Mouse (Mus musculus): Measurements from ENCODE around the gene Zfp988.

Zfp988 gene

DNA sequence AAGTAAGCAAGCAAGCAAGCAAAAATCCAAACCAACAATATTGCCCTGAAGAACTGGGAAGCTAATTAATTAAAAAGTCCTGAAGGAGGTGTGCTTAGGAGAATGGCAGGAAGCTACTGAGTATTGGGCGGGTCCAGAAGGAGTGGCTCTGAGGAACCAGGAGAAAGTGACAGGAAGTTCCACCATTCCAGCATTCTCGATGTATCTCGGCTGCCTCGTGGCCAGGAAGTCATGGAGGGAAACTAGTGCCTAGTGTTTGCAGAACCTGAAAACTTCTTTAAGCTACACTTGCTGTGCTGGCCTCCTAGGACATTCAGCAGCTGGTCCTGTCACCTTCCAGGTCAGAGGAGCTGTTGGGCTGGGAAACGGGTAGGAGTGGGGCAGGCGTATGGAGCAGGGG lies at the start of gene Zfp988:
Gene Zfp988, plus strand, starts transcription at position 239 of the 400 bp plus-strand sequence.
- WGBS, result 88% methylated on average over 6 of the region's 6 CpGs

- 89% methylated on average over 2 of the region's 3 CpGs for WGBS
Observed at GRCm38 (mm10) chr4:147262708-147263107, 42.8 kb upstream of the Zfp988 start.

DNA sequence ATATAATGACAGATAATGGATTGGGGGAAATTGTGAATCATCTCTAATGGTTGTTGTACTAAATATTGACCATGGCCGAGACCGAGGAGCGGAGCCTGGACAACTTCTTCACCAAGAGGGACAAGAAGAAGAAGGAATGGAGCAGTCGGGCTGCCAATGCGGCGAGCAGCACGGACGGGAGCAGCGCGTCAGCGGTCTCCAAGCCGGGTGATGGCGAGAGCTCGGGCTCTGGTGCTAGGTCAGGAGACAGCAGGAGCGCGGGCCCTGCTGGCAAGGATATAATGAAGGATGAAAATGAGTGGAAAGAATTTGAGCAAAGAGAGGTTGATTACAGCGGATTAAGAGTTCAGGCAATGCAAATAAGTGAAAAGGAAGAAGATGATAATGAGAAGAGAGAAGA lies 38.2 kb upstream of the Zfp988 start:
- 90% methylated on average over 17 of the region's 17 CpGs for WGBS

GRCm38 (mm10) chr4:147268735-147269134 lies 36.7 kb upstream of the Zfp988 start:
- 89% methylated on average over 25 of the region's 25 CpGs for WGBS

GRCm38 (mm10) chr4:147270026-147270425 lies 35.4 kb upstream of the Zfp988 start:
- 82% methylated on average over 4 of the region's 4 CpGs for WGBS

DNA sequence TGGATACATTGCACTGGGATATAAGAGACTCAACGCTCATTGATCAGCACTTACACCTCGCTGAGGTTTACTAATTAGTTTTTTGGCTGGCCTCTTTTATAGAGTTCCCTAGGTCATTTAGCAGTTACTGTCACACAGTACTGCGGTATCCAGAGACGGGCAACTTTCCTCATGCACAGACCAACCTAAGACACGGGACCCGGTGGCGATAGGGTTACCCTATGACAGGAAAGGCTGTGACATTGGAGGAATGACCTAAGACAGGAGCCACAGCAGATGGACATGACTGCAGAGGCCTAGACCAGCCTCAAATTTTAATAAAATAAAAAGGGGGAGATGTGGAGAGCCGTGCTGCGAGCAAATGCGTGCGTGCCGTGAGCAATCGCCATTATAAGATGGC lies 33.9 kb upstream of the Zfp988 start:
- 89% methylated on average over 13 of the region's 13 CpGs for WGBS

DNA sequence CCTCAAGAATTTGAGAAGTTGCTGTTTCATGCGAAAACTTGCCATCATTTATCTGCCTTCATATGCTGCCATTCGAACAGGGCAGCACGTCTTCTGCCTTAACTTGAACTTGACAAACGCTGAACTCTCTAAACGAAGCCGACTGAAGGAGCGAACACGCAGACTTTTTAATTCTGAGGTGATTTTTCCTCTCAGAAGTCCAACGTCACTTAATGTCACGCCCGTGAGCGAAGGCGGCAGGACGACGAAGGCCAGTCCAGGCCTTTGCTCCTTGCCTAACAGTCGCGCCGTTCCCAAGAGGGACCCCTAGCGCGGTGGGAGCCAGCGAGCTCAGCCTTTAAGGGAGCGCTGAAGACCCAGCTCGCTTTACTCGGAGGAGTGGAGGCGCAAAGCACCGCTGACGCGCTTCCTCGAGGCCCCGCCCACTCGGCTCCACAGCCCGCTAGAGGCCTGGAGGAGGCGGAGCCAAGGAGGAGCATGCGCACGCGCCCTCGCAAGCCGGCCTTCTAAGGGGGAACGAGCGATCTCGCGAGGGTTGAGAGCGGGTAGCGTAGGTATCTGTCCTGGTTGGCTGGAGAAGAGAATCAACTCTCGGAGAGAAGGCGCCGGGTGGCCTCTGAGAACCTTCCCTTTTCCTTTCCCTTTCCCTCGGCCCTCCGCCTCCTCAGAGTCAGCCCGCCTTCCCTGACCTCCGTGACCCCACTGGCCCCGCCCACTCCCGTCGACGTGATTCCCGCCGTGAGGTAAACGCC lies 30.3 kb upstream of the Zfp988 start:
- WGBS, result 39% methylated on average over 58 of the region's 58 CpGs

- 33% methylated on average over 54 of the region's 54 CpGs for WGBS
Observed at GRCm38 (mm10) chr4:147275773-147276140, 29.7 kb upstream of the Zfp988 start.

GRCm38 (mm10) chr4:147280406-147280805 lies 25.1 kb upstream of the Zfp988 start:
- WGBS, result 67% methylated on average over 2 of the region's 2 CpGs

DNA sequence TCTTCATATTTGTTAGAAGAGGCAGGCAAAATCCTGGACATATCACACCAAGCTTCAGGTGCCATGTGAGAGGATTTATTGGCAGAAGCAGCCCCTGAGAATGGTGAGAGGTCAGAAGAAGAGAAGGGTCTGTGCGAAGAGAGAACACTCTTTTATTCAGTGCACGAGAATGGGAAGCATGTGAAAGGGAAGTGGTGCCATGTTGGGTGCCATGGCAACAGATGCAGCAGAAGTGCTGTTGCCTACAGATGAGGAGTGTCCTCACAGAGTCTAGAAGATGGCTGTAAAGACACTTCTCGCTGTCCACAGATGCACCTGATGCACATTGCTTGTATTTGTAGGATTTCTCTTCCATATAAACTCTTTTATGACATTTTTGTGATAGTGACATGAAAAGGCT lies 6.9 kb upstream of the Zfp988 start:
- WGBS, result 70% methylated on average over 3 of the region's 3 CpGs

DNA sequence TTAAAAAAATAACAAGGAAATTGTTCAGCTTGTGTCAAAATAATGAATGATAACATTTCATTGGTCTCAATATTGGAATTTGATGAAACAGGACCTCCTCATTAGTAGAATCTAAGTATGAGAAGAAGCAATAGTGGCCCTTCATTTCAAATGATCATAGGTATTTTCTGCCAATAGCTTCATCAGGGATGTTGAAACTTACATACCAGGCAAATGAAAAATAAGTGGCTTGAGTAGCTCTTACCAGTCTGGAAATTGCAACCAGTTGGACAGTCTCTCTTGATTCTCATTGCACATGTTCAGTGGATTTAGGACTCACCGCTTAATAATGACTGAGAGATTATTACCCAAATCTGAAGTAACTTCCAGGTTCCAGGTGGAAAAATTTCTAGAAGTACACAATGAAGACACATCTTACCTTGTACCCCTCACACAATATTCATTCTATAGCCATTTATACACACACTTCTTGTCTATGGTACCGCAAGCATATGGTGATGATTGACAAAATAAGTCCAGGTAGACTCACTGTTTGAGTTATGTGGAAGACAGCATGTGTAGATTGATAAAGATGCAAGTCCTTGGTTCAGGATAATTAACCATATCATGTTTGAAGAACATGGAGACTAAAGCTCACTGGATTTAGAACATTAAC lies 29.7 kb downstream of the Zfp988 start:
- 93% methylated on average over 2 of the region's 2 CpGs for WGBS

- WGBS, result 24% methylated on average over 1 of the region's 1 CpGs
Observed at GRCm38 (mm10) chr4:147335691-147336367, 30.4 kb downstream of the Zfp988 start.

DNA sequence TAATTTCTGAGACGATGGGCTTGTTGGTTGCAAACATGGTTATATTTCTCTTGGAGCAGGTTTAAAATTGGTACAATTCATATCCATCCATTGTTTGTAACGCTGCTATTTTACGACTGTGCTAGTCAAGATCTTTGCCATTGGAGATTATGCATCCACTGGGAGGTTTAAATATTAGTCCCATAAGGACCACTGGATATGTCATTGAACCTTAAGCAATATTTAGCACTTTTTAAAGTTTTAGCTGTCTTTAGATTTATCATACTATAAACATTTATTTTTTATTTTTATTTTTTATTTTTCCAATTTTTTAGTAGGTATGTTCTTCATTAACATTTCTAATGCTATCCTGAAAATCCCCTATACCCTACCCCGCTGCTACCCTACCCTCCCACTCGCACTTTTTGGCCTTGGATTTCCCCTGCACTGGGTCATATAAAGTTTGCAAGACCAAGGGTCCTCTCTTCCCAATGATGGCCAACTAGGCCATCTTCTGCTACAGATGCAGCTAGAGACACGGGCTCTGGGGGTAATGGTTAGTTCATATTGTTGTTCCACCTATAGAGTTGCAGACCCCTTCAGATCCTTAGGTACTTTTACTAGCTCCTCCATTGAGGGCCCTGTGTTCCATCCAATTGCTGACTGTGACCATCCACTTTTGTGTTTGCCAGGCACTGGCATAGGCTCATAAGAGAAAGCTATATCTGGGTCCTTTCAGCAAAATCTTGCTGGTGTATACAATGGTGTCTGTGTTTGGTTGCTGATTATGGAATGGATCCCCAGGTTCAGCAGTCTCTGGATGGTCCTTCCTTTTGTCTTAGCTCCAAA lies 31.1 kb downstream of the Zfp988 start:
- 64% methylated on average over 6 of the region's 6 CpGs for WGBS

DNA sequence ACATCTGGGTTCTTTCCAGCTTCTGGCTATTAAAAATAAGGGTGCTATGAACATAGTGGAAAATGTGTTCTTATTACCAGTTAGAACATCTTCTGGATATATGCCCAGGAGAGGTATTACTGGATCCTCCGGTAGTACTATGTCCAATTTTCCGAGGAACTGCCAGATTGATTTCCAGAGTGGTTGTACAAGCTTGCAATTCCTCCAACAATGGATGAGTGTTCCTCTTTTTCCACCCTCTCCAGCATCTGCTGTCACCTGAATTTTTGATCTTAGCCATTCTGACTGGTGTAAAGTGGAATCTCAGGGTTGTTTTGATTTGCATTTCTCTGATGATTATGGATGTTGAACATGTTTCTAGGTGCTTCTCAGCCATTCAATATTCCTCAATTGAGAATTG lies 32.0 kb downstream of the Zfp988 start:
- 88% methylated on average over 2 of the region's 2 CpGs for WGBS

DNA sequence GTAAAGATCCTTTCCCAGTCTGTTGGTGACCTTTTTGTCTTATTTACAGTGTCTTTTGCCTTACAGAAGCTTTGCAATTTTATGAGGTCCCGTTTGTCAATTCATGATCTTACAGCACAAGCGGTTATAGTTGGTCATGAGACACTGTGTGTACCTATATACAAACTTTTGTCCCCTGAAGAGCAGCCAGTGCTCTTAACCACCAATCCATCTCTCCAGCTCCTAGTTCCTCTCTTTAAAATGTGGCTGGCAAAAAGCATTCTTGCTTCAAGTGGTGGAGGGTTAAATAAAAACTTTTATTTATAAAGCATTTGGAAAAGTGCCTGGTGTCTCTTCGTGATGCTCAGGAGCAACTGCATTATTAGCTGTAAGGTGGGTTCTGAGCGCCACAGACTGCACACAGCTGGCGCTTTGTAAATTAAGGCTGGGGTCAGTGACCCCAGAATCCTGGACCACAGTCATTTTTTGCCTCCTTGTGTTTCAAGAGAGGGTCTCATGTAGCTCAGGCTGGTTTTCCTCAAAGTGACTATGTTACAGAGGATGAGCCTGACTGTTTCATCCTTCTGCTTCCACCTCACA lies 32.6 kb downstream of the Zfp988 start:
- 69% methylated on average over 5 of the region's 5 CpGs for WGBS

GRCm38 (mm10) chr4:147338706-147339105 lies 33.2 kb downstream of the Zfp988 start:
- 79% methylated on average over 3 of the region's 3 CpGs for WGBS

GRCm38 (mm10) chr4:147339601-147340219 lies 34.2 kb downstream of the Zfp988 start:
- 68% methylated on average over 7 of the region's 7 CpGs for WGBS

GRCm38 (mm10) chr4:147340236-147340635 lies 34.8 kb downstream of the Zfp988 start:
- WGBS, result 63% methylated on average over 3 of the region's 3 CpGs

DNA sequence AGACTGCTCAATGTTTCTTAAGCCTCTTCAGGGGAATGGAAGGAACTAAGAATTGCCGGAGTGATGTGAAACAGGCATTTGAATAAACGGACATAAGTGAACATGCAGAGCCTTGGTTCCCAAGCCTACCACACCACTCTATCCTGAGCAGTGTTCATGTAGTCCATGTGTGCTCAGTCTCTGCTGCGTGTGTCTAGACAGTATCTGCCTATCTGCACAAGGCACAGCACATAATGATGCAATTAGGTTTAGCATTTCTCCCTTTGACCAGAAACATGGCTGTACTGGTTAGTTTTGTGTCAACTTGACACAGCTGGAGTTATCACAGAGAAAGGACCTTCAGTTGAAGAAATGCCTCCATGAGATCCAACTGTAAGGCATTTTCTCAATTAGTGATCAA lies 35.4 kb downstream of the Zfp988 start:
- 87% methylated on average over 3 of the region's 3 CpGs for WGBS

- 74% methylated on average over 6 of the region's 6 CpGs for WGBS
Observed at GRCm38 (mm10) chr4:147343042-147343908, 37.8 kb downstream of the Zfp988 start.
